8 mouse cellular contexts compared by ENCODE assay signal in genomic region chr6:72189061-72189863, GRCm38 (mm10). TPM values are rescaled to one million over a fixed set of nuclear protein-coding genes. Genes with fewer than 3 reads are reported as not detected.
DNase-seq lines count a peak whose midpoint lies in the region; ATAC-seq and TF ChIP-seq lines count a peak whose summit lies in the region.

No protein-coding gene starts in this region.

- H3K4me2 ChIP-seq in forebrain, embryonic 16.5 days (ENCODE audit: low read length), result peak overlapping the region; percentile 53
- H3K4me2 ChIP-seq in hindbrain, embryonic 12.5 days (replicated peaks), result peak overlapping the region; percentile 59
- H3K4me2 ChIP-seq in liver, embryonic 11.5 days, result peak overlapping the region; percentile 53
- H3K4me2 ChIP-seq in neural tube, embryonic 14.5 days (ENCODE audit: low read depth, low read length), result peak overlapping the region; percentile 49

- no peak overlapping the region for H3K27ac ChIP-seq in testis, adult 2 months (ENCODE audit: control insufficient read depth, insufficient read depth, low read depth, low read length)
- no peak overlapping the region for H3K27ac ChIP-seq in forebrain, embryonic 16.5 days (ENCODE audit: low read length)
- H3K27ac ChIP-seq in hindbrain, embryonic 12.5 days, result no peak overlapping the region
- H3K27ac ChIP-seq in liver, embryonic 11.5 days (ENCODE audit: low read depth, low read length), result no peak overlapping the region
- no peak overlapping the region for H3K27ac ChIP-seq in neural tube, embryonic 14.5 days (ENCODE audit: low read depth, low read length)

- WGBS in forebrain, embryonic 16.5 days, result 6% methylated on average over 29 of the region's 29 CpGs
- WGBS in hindbrain, embryonic 12.5 days, result 3% methylated on average over 28 of the region's 29 CpGs
- 9% methylated on average over 29 of the region's 29 CpGs for WGBS in liver, embryonic 11.5 days
- WGBS in neural tube, embryonic 14.5 days, result 4% methylated on average over 28 of the region's 29 CpGs

- ATAC-seq in forebrain, embryonic 16.5 days, result peak; percentile 27; the same call in 1 of the 2 replicates
- peak; percentile 18; the same call in 1 of the 2 replicates for ATAC-seq in hindbrain, embryonic 12.5 days (ENCODE audit: low FRiP score)
- no peak for ATAC-seq in liver, embryonic 11.5 days (replicated peaks; ENCODE audit: low FRiP score)
- ATAC-seq in neural tube, embryonic 14.5 days (ENCODE audit: low read depth), result peak; percentile 42; the same call in 1 of the 2 replicates

- H3K4me1 ChIP-seq in testis, adult 2 months (ENCODE audit: control insufficient read depth, insufficient read depth, low read length), result peaks cover 7% of the 10 kb centered on the region
- peaks cover 11% of the 10 kb centered on the region for H3K4me1 ChIP-seq in forebrain, embryonic 16.5 days (replicated peaks; ENCODE audit: control insufficient read depth, insufficient read depth, low read length)
- peaks cover 16% of the 10 kb centered on the region for H3K4me1 ChIP-seq in hindbrain, embryonic 12.5 days
- no peaks in the 10 kb centered on the region for H3K4me1 ChIP-seq in liver, embryonic 11.5 days (replicated peaks; ENCODE audit: control insufficient read depth, insufficient read depth, low read length)
- peaks cover 8% of the 10 kb centered on the region; the same call in 1 of the 2 replicates for H3K4me1 ChIP-seq in neural tube, embryonic 14.5 days (ENCODE audit: control insufficient read depth, insufficient read depth, low read length)

- DNase-seq in testis, postnatal 14 days (ENCODE audit: low spot score), result no peak
- DNase-seq in liver, embryonic 11.5 days (ENCODE audit: low spot score), result no peak
- DNase-seq in cerebellum, adult 18-20 months, result no peak
- DNase-seq in spleen, postnatal 10 days (ENCODE audit: low spot score in 2 of 2), result no peak

- H3K4me3 ChIP-seq in testis, adult 2 months (ENCODE audit: control insufficient read depth, low read depth, low read length), result 0 out of 2 replicates have a peak overlapping the region, but pooled peaks have one; percentile 8
- H3K4me3 ChIP-seq in forebrain, embryonic 16.5 days (replicated peaks; ENCODE audit: low read length), result peak overlapping the region; percentile 28
- H3K4me3 ChIP-seq in hindbrain, embryonic 12.5 days, result peak overlapping the region; percentile 26
- H3K4me3 ChIP-seq in liver, embryonic 11.5 days (ENCODE audit: low read depth, low read length), result peak overlapping the region; percentile 25; the same call in 1 of the 2 replicates
- no peak overlapping the region for H3K4me3 ChIP-seq in neural tube, embryonic 14.5 days (ENCODE audit: low read depth, low read length)

- no peaks in the 10 kb centered on the region for H3K36me3 ChIP-seq in testis, adult 2 months (ENCODE audit: control insufficient read depth, insufficient read depth, low read length)
- H3K36me3 ChIP-seq in forebrain, embryonic 16.5 days (ENCODE audit: control insufficient read depth, insufficient read depth), result no peaks in the 10 kb centered on the region
- no peaks in the 10 kb centered on the region for H3K36me3 ChIP-seq in hindbrain, embryonic 12.5 days
- H3K36me3 ChIP-seq in liver, embryonic 11.5 days (ENCODE audit: control insufficient read depth, insufficient read depth, low read length), result no peaks in the 10 kb centered on the region
- no peaks in the 10 kb centered on the region for H3K36me3 ChIP-seq in neural tube, embryonic 14.5 days (ENCODE audit: control insufficient read depth, insufficient read depth, low read length)

- H3K9ac ChIP-seq in forebrain, embryonic 16.5 days (replicated peaks; ENCODE audit: low read depth, low read length), result peak overlapping the region; percentile 53
- H3K9ac ChIP-seq in hindbrain, embryonic 12.5 days, result peak overlapping the region; percentile 60
- H3K9ac ChIP-seq in liver, embryonic 11.5 days (ENCODE audit: low read depth, low read length), result no peak overlapping the region
- H3K9ac ChIP-seq in neural tube, embryonic 14.5 days (replicated peaks; ENCODE audit: low read depth, low read length), result 0 out of 2 replicates have a peak overlapping the region, but pooled peaks have one; percentile 21

- no peaks in the 10 kb centered on the region for H3K9me3 ChIP-seq in forebrain, embryonic 16.5 days (ENCODE audit: control insufficient read depth, low read length)
- no peaks in the 10 kb centered on the region for H3K9me3 ChIP-seq in hindbrain, embryonic 12.5 days (replicated peaks)
- H3K9me3 ChIP-seq in liver, embryonic 11.5 days (ENCODE audit: control insufficient read depth, low read length), result no peaks in the 10 kb centered on the region
- H3K9me3 ChIP-seq in neural tube, embryonic 14.5 days (ENCODE audit: control insufficient read depth, low read length), result no peaks in the 10 kb centered on the region

- TF ChIP-seq POLR2A in testis, adult 2 months (IDR thresholded peaks at IDR 0.05; ENCODE audit: control insufficient read depth, low read depth, low read length), result no peak

- TF ChIP-seq CTCF in testis, adult 2 months (IDR thresholded peaks at IDR 0.05; ENCODE audit: control insufficient read depth, insufficient read depth, insufficient replicate concordance, low read depth, low read length), result no peak

- no peaks in the 10 kb centered on the region for H3K27me3 ChIP-seq in testis, adult 2 months (ENCODE audit: control insufficient read depth, insufficient read depth, low read length)
- peaks cover 5% of the 10 kb centered on the region; the same call in 1 of the 2 replicates for H3K27me3 ChIP-seq in forebrain, embryonic 16.5 days (replicated peaks; ENCODE audit: control insufficient read depth, insufficient read depth, low read length)
- peaks cover 58% of the 10 kb centered on the region for H3K27me3 ChIP-seq in hindbrain, embryonic 12.5 days
- H3K27me3 ChIP-seq in liver, embryonic 11.5 days (replicated peaks; ENCODE audit: control insufficient read depth, insufficient read depth, low read length), result peaks cover 41% of the 10 kb centered on the region
- 0 out of 2 replicates have a peak, but pooled peaks cover 3% of the 10 kb centered on the region for H3K27me3 ChIP-seq in neural tube, embryonic 14.5 days (ENCODE audit: control insufficient read depth, insufficient read depth, low read length)

RNA-seq across cellular contexts. Expression of gene Atoh8, which starts 46.1 kb away (rescaled TPM):
- 390 and 420 TPM in 2 replicates for polyA plus RNA-seq in testis, adult 2 months (2012; rRNA removed)
- polyA plus RNA-seq in forebrain, embryonic 16.5 days (2015; fragmentation: Nextera tagmentation; extraction: Ambion mirVana), result 2.7 and 3.0 TPM in 2 replicates
- 12.4 and 13.7 TPM in 2 replicates for polyA plus RNA-seq in hindbrain, embryonic 12.5 days (2016; fragmentation: Nextera tagmentation; extraction: Ambion mirVana)
- 3.1 and 3.4 TPM in 2 replicates for polyA plus RNA-seq in liver, embryonic 11.5 days (2014; fragmentation: Nextera tagmentation; extraction: Ambion mirVana)
- polyA plus RNA-seq in neural tube, embryonic 14.5 days (2014; fragmentation: Nextera tagmentation; extraction: Ambion mirVana), result 1.1 and 2.4 TPM in 2 replicates

Comparison
In these comparisons a context has a peak if more than half of its experiments do, and no peak if none do; other contexts are left out.
1. RNA of gene Atoh8, which starts 46.1 kb away (polyA plus RNA-seq): 390 to 420 TPM in testis, adult 2 months; 12.4 to 13.7 TPM in hindbrain, embryonic 12.5 days, 3.1 to 3.4 TPM in liver, embryonic 11.5 days, 2.7 to 3.0 TPM in forebrain, embryonic 16.5 days and 1.1 to 2.4 TPM in neural tube, embryonic 14.5 days; every median in the first group is over 10 times any median in the second.
2. Peak in every context shown above with its lines, with median percentiles within 50 percentile points of each other: H3K4me2 ChIP-seq.